Mouse (Mus musculus) heart, embryonic 15.5 days (tissue): ENCODE measurements around the gene Rrnad1. TPM values are rescaled to one million over a fixed set of nuclear protein-coding genes. Genes with fewer than 3 reads are reported as not detected.

Experiments used
- ATAC-seq: fragments of 200-750 bp; cut with Nextera tagmentation; replicated peaks from 2 replicates; pipeline ENCODE4 v1.8.0; 2017; ENCODE audit warnings: low read depth, moderate TSS enrichment; ENCODE audit not compliant: insufficient number of reproducible peaks, insufficient read depth, low FRiP score
- H3K27ac ChIP-seq: fragments of 300-500 bp; sonication (generic); 2 replicates; pipeline ENCODE4 v1.5.1; 2015; ENCODE audit warnings: mild to moderate bottlenecking, inconsistent platforms
- H3K27me3 ChIP-seq: fragments of 300-500 bp; sonication (generic); 2 replicates; pipeline ENCODE4 v1.6.1; 2015; ENCODE audit warnings: inconsistent platforms
- H3K36me3 ChIP-seq: fragments of 300-500 bp; sonication (generic); 2 replicates; pipeline ENCODE4 v1.6.1; 2015; ENCODE audit warnings: mild to moderate bottlenecking, inconsistent platforms
- H3K4me1 ChIP-seq: fragments of 300-500 bp; sonication (generic); replicated peaks from 2 replicates; pipeline ENCODE4 v1.6.1; 2015; ENCODE audit warnings: inconsistent platforms
- H3K4me2 ChIP-seq: fragments of 300-500 bp; sonication (generic); 2 replicates; pipeline ENCODE4 v1.6.1; 2015; ENCODE audit warnings: inconsistent platforms, mild to moderate bottlenecking, moderate library complexity
- H3K4me3 ChIP-seq: fragments of 300-500 bp; sonication (generic); 2 replicates; pipeline ENCODE4 v1.5.1; 2015; ENCODE audit warnings: mild to moderate bottlenecking, inconsistent platforms
- H3K9ac ChIP-seq: fragments of 300-500 bp; sonication (generic); 2 replicates; pipeline ENCODE4 v1.6.1; 2015; ENCODE audit warnings: mild to moderate bottlenecking, inconsistent platforms
- H3K9me3 ChIP-seq: fragments of 300-500 bp; sonication (generic); replicated peaks from 2 replicates; pipeline ENCODE4 v1.6.1; 2016; ENCODE audit warnings: inconsistent platforms
- WGBS: fragments of 180-500 bp; shearing (Covaris S2); methylation state at CpG from one replicate; pipeline ENCODE4 v1.1.7; 2015; ENCODE audit warnings: mixed read lengths; 5-methylcytosine and 5-hydroxymethylcytosine counted together
- polyA plus RNA-seq: library from polyadenylated mRNA; unstranded; fragments of >200 nt; fragmentation: Nextera tagmentation; extraction: Ambion mirVana; gene quantifications from 2 replicates; pipeline ENCODE4 v1.2.1, GENCODE M21; 2015

Gene Rrnad1
- polyA plus RNA-seq, 1 experiment from 2014 or later = 12.2 TPM

DNA sequence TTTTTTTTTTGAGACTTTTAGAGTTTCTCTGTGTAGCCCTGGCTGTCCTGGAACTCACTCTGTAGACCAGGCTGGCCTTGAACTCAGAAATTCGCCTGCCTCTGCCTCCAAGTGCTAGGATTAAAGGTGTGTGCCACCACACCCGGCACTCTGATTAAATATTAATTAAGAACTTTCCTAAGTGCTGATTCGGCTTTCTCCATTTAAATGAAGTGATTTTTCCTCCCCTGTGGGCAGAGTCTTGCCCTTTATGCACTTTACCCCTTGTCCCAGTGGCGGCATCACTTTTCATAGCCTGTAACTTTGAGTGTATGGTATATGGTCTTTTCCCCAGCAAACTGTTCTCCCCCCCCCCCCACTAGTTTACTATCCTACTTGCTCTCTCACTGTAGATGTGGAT lies 4.7 kb upstream of the Rrnad1 start:
- no peak overlapping the region for H3K9ac ChIP-seq
- H3K4me1 ChIP-seq = peaks cover 23% of the 10 kb centered on the region
- no peaks in the 10 kb centered on the region for H3K9me3 ChIP-seq
- H3K36me3 ChIP-seq = peaks cover 66% of the 10 kb centered on the region
- H3K27ac ChIP-seq = no peak overlapping the region
- H3K4me3 ChIP-seq = no peak overlapping the region
- H3K27me3 ChIP-seq = no peaks in the 10 kb centered on the region
- WGBS = 80% methylated on average over 4 of the region's 4 CpGs
- no peak overlapping the region for H3K4me2 ChIP-seq
- ATAC-seq = no peak

DNA sequence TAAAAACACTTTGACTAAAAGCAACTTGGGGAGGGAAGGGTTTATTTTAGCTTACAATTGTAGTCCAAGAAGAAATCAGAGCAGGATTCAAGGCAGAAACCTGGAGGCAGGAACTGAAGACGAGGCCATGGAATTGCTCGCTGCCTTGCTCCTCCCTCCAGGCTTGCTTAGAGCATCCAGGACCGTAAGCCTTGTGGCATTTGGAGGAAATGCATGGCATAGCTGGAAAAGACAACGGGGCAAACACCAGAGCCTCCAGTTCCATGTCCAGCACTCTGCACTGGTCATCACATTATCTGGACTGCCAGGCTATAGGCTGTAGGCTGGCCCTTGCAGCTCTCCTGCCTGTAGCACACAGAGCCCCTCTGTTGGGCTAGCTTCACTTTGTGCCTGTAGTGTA lies 4.0 kb upstream of the Rrnad1 start:
- peaks cover 59% of the 10 kb centered on the region for H3K36me3 ChIP-seq
- no peak overlapping the region for H3K9ac ChIP-seq
- ATAC-seq = no peak
- no peak overlapping the region for H3K4me3 ChIP-seq
- 64% methylated on average over 4 of the region's 4 CpGs for WGBS
- H3K4me2 ChIP-seq = no peak overlapping the region
- no peaks in the 10 kb centered on the region for H3K27me3 ChIP-seq
- no peaks in the 10 kb centered on the region for H3K9me3 ChIP-seq
- peaks cover 23% of the 10 kb centered on the region for H3K4me1 ChIP-seq
- no peak overlapping the region for H3K27ac ChIP-seq

DNA sequence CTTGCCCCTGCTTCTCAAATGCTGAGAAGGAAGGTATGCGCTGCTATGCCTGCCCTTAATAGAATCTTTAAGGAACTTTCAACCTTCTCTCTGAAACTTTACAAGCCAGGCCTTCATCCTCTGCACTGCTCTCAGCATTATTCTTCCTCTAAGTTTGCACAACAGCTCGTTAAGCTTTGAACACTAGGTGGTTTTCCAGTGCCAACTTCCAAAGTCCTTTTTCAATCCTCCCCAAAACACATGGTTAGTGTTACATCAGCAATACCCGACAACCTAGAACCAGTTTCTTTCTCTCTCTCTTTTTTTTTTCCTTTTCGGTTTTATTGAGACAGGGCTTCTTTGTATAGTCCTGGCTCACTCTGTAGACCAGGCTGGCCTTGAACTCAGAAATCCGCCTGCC lies 3.5 kb upstream of the Rrnad1 start:
- ATAC-seq = no peak
- H3K4me3 ChIP-seq = no peak overlapping the region

DNA sequence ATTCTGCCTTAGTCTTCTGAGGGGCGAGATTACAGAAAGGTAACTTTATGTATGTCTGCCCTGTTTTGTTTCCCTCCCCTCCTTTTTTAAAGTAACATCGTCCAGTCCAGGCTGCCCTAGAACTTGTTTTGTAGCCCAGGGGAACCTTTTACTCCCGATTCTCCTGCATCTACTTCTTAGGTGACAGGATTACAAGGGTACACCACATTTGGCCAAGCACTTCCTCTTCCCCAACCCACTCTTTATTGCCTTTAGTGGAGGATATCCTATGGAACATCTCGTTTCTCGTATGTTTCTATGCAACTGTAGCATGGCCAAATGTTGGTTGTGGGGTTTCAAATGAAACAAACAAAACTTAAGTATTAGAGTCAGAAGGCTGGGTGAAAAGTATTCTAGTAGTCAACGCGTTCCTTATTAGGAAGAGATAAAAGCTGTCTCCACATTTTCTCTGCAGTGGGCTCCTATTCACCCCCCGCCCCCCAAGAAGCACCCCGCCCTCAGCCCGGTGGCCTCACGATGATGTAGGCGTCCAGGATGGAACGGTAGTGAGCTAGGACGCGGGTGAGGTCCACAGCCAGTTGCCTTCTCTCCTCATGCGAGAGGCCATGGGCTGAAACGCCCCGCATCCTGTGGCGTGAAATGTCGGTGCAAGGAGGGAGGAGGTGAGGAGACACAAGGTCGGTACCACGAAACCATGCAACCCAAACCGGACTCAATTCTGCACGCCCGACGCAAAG lies 1.0 kb downstream of the Rrnad1 start:
- H3K4me1 ChIP-seq = peaks cover 28% of the 10 kb centered on the region
- H3K27ac ChIP-seq = peak overlapping the region; percentile 91
- H3K4me2 ChIP-seq = peak overlapping the region; percentile 79
- H3K36me3 ChIP-seq = peaks cover 54% of the 10 kb centered on the region
- H3K4me3 ChIP-seq = peak overlapping the region; percentile 99
- peak overlapping the region; percentile 99 for H3K9ac ChIP-seq
- peak; percentile 30; the same call in 1 of the 2 replicates for ATAC-seq
- 5% methylated on average over 26 of the region's 26 CpGs for WGBS
- no peaks in the 10 kb centered on the region for H3K27me3 ChIP-seq
- H3K9me3 ChIP-seq = no peaks in the 10 kb centered on the region

More for the DNA sequence above, 3.5 kb upstream of the Rrnad1 start:
- WGBS = 83% methylated on average over 5 of the region's 5 CpGs
- Histone ChIP-seq H3K4me1 (peaks cover 28% of the 10 kb centered on the region), H3K9ac (no peak overlapping the region), H3K9me3 (no peaks in the 10 kb centered on the region), H3K36me3 (peaks cover 54% of the 10 kb centered on the region), H3K27ac (no peak overlapping the region), H3K4me2 (no peak overlapping the region), H3K27me3 (no peaks in the 10 kb centered on the region)

DNA sequence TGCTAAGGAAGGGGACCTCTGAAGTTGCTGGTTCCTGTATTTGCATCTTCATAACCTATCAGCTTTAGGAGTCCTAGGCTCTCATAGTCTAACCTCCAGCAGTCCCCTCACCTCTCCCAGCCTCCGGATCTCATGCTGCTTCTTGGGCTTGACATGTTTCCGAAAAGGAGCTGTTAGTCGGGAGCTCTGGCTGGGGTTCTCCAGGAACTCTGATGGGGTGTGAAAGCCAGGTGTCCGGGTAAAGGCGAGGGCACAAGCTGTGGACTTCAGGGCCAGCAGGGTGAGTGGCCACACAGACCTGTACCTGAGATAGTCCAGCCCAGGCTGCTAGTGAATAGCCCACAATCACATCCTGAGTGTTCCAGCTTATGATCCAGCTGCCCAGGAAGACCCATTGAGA lies 3.1 kb downstream of the Rrnad1 start:
- Histone ChIP-seq H3K4me1 (peaks cover 25% of the 10 kb centered on the region), H3K4me2 (no peak overlapping the region), H3K9ac (no peak overlapping the region), H3K9me3 (no peaks in the 10 kb centered on the region), H3K27ac (no peak overlapping the region), H3K4me3 (no peak overlapping the region), H3K36me3 (peaks cover 64% of the 10 kb centered on the region), H3K27me3 (no peaks in the 10 kb centered on the region)
- no peak for ATAC-seq
- 90% methylated on average over 5 of the region's 5 CpGs for WGBS

DNA sequence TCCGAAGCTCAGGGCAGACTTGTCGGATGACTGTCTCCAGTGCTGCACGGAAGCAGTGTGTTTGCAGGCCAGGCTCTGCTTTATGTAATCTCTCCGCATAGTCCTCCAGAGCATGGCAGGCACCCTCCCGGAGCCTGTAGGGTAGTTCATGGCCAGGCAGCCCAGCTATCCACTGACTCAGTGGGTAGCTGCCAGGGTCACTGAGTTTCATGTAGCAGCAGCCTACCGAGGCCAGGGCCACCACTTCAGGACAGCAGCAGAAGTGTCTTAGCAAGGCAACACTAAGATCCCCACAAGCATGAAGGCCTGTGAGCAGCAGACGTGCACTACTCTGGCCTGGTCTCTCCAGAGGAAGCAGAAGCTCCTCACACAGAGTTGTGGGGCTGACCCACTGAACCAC lies 5.5 kb downstream of the Rrnad1 start:
- Histone ChIP-seq H3K4me3 (no peak overlapping the region), H3K27me3 (no peaks in the 10 kb centered on the region), H3K36me3 (peaks cover 58% of the 10 kb centered on the region), H3K9ac (no peak overlapping the region), H3K27ac (no peak overlapping the region), H3K4me1 (peaks cover 11% of the 10 kb centered on the region), H3K4me2 (no peak overlapping the region), H3K9me3 (no peaks in the 10 kb centered on the region)
- ATAC-seq = no peak
- 83% methylated on average over 7 of the region's 7 CpGs for WGBS

DNA sequence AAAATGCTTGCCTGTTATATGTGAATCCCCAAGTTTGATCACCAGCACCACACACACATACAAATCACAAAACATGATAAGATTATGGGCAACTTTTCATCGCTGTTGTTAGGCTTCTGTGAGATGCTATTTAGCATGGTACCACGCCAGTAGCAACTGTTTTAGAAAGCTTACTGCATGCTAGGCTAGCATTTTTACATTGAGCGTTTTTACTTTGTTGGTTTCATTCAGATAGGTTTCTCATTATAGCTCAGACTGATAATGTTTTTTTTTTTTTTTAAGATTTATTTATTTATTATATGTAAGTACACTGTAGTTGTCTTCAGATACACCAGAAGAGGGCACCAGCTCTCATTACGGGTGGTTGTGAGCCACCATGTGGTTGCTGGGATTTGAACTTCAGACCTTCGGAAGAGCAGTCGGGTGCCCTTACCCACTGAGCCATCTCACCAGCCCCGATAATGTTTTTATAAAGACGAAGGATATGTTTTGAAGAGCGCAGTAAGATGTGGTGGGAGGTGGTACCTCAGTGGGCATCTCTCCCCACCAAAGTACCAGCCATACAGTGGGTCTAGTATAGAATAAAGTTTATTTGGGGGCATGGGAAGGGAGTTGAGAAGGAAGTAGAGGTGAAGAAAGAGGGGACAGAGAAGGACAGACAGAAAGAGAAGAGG lies 10.1 kb downstream of the Rrnad1 start:
- Histone ChIP-seq H3K27ac (no peak overlapping the region), H3K9ac (peak overlapping the region; percentile 74), H3K36me3 (peaks cover 55% of the 10 kb centered on the region), H3K9me3 (no peaks in the 10 kb centered on the region), H3K4me3 (peak overlapping the region; percentile 67), H3K4me1 (peaks cover 8% of the 10 kb centered on the region), H3K27me3 (no peaks in the 10 kb centered on the region), H3K4me2 (peak overlapping the region; percentile 87)
- 58% methylated on average over 9 of the region's 9 CpGs for WGBS
- no peak for ATAC-seq

DNA sequence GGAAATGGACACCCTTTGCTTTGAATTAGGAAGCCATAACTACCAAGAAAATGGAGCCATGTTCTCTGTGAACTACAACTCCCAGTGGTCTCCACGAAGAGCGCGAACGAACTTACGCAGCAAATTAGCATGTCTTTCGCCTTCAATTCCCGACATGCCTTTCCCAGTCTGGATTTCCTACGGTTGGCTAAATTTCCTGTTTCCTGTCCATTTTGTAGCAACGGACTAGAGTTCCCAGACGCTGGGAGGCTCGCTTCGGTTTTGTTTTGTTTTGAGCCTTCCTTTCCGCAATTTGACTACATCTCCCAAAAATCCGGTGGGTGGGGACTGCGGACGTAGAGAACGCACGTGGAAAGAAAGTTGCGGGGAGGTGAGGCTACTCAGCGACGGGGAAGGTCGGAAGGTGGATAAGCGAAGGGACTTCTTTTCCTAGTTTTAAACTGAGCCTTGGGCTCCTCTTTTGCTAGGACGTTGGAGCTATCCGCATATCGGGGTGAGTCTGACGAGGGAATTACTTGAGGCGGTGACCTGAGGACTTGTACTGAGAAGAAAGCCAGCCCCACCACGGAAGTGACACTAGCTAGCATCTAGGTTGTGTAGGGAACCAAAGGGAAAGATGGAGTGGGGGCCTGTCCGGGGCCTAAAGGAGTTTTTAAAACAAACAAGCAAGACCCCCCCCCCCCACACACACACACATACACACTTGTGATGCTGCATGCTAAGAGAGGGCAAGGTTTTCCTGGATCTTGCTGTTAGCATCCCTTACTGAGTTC lies 11.0 kb downstream of the Rrnad1 start, which contains the start of gene Mrpl24:
Gene Mrpl24, plus strand, starts transcription at position 171 of the 773 bp plus-strand sequence.
- Histone ChIP-seq H3K27ac (peak within 1 kb of the TSS; percentile 85), H3K9ac (peak within 1 kb of the TSS; percentile 74), H3K4me2 (peak within 1 kb of the TSS; percentile 87), H3K4me1 (peaks cover 8% of the 10 kb centered on the region), H3K4me3 (peak within 1 kb of the TSS; percentile 67), H3K27me3 (no peaks in the 10 kb centered on the region), H3K36me3 (peaks cover 55% of the 10 kb centered on the region), H3K9me3 (no peaks in the 10 kb centered on the region)
- peak; percentile 80 for ATAC-seq
- WGBS = under 1% methylated on average over 30 of the region's 30 CpGs

DNA sequence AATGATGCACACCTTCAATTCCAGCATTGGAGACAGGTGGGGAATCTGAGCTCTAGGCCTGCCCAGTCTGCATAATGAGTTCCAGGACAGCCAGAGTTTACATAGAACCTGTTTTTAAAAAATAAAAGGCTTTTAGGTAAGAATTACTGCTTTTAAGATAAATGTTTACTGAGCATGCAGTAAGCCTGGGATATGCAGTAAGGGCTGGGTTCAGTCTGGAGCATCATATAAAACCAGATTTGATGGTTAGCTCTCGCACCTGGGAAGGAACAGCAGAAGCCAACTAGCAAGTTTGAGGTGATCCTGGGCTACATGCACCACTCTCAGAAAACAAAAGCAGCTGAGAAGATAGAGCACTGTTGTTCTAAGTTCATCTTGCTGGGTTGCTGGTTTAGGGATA lies 12.0 kb downstream of the Rrnad1 start:
- H3K36me3 ChIP-seq = peaks cover 53% of the 10 kb centered on the region
- no peak overlapping the region for H3K27ac ChIP-seq
- peaks cover 8% of the 10 kb centered on the region for H3K4me1 ChIP-seq
- 85% methylated on average over 1 of the region's 1 CpGs for WGBS
- H3K4me3 ChIP-seq = no peak overlapping the region
- no peaks in the 10 kb centered on the region for H3K9me3 ChIP-seq
- no peak overlapping the region for H3K4me2 ChIP-seq
- ATAC-seq = no peak
- no peaks in the 10 kb centered on the region for H3K27me3 ChIP-seq
- H3K9ac ChIP-seq = no peak overlapping the region

DNA sequence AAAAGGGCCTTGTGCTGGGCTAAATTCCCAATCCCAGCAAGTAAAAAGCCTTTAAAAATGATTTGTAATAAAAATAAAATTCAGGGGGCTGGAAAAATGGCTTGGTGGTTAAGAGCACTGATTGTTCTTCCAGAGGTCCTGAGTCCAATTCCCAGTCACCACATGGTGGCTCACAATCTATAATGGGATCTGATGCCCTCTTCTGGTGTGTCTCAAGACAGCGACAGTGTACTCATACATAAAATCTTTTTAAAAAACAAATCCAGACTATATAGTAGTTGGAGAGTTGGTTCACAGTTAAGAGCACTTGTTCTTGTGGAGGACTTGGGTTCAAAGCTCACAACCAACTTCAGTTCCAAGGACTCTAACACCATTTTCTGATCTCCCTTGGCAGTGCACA lies 13.5 kb downstream of the Rrnad1 start:
- ATAC-seq = no peak
- Histone ChIP-seq H3K4me1 (peaks cover 8% of the 10 kb centered on the region), H3K4me2 (no peak overlapping the region), H3K9me3 (no peaks in the 10 kb centered on the region), H3K27me3 (no peaks in the 10 kb centered on the region), H3K9ac (no peak overlapping the region), H3K27ac (no peak overlapping the region), H3K36me3 (peaks cover 40% of the 10 kb centered on the region), H3K4me3 (no peak overlapping the region)
- WGBS = 93% methylated on average over 1 of the region's 1 CpGs

DNA sequence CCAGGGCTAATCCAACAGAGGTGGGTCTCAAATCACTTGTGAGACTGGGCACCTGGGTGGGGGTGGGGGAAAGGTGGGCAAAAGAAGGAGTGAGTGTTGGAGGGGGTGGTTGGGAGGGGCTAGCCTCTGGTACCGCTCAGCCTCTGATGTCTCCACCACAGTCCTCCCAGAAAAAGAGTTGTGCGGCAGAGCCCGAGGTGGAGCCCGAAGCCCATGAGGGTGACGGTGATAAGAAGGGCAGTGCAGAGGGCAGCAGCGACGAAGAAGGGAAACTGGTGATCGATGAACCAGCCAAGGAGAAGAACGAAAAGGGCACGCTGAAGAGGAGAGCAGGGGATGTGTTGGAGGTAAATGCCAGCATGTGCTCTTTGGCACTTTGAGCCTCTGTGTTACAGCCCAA lies 16.6 kb downstream of the Rrnad1 start:
- WGBS = 89% methylated on average over 10 of the region's 10 CpGs
- Histone ChIP-seq H3K4me1 (peaks cover 24% of the 10 kb centered on the region), H3K36me3 (peaks cover 38% of the 10 kb centered on the region), H3K4me3 (no peak overlapping the region), H3K4me2 (no peak overlapping the region), H3K9ac (no peak overlapping the region), H3K9me3 (no peaks in the 10 kb centered on the region), H3K27me3 (no peaks in the 10 kb centered on the region), H3K27ac (no peak overlapping the region)
- ATAC-seq = no peak
